Mouse (Mus musculus): ENCODE measurements around the gene Sept10. TPM values are rescaled to one million over a fixed set of nuclear protein-coding genes. Genes with fewer than 3 reads are reported as not detected.

Gene Sept10
- polyA plus RNA-seq (2014; fragmentation: Nextera tagmentation; extraction: Ambion mirVana): 12.8 and 17.1 TPM in 2 replicates

DNA sequence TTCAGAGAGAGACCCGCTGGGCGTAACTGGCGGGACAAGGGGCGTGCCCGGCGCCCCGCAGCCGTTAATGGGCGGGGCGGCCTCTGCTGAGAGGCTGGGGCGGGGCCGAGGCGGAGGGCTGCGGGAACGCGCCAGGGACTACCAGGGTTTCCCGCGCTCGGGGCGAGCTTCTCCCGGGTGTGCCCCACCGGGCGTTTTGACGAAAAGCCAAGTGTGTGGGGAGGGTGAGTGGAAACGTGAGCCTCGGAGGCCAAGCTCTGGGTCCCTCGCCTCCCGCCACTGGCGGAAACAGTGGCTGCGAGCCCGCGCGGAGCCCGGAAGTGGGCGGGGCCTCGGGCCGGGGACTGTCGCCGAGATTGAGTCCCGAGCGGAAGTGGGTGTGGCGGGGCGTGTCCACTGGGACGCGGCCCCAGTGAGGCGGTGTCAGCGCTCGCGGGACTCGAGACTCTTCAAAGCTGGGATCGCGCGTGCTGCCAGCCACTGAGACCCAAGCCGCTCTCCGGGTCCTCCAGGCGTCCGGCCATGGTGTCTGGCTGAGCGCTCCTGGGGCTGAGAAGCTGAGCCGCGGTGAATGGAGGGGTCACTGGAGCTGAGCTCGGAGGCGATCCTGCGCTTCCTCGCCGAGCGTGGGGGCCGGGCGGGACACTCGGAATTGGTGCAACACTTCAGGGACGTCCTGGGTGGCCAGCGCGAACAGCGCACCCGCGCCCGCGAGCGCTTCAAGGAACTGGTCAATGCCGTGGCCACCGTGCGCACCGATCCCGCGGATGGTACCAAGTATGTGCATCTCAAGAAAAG lies at the start of gene Sept10, which contains the start of gene Sowahc:
TSS of gene Sept10 (minus strand) at position 375 of the 798 bp plus-strand sequence.
TSS of gene Sowahc (plus strand) at position 481 of the 798 bp plus-strand sequence.
- Histone ChIP-seq H3K4me1 (ENCODE audit: control insufficient read depth, insufficient read depth, low read length) (peaks cover 14% of the 10 kb centered on the region), H3K4me3 (ENCODE audit: low read depth, low read length) (peak within 1 kb of the TSS; percentile 94), H3K9ac (replicated peaks; ENCODE audit: low read depth, low read length) (peak within 1 kb of the TSS; percentile 67), H3K36me3 (ENCODE audit: control insufficient read depth, insufficient read depth, low read length) (no peaks in the 10 kb centered on the region), H3K27ac (ENCODE audit: low read depth, low read length) (peak within 1 kb of the TSS; percentile 95), H3K4me2 (ENCODE audit: low read depth, low read length) (peak within 1 kb of the TSS; percentile 99), H3K27me3 (ENCODE audit: control insufficient read depth, insufficient read depth, low read length) (peaks cover 2% of the 10 kb centered on the region; the same call in 1 of the 2 replicates), H3K9me3 (ENCODE audit: control insufficient read depth, low read length) (no peaks in the 10 kb centered on the region)
- ATAC-seq (ENCODE audit: low read depth): peak; percentile 98
- WGBS: under 1% methylated on average over 77 of the region's 84 CpGs

- no peak overlapping the region for H3K9ac ChIP-seq (replicated peaks; ENCODE audit: low read depth, low read length)
- H3K27ac ChIP-seq (ENCODE audit: low read depth, low read length): no peak overlapping the region
- H3K9me3 ChIP-seq (ENCODE audit: control insufficient read depth, low read length): no peaks in the 10 kb centered on the region
- no peaks in the 10 kb centered on the region for H3K4me1 ChIP-seq (ENCODE audit: control insufficient read depth, insufficient read depth, low read length)
- H3K4me2 ChIP-seq (ENCODE audit: low read depth, low read length): no peak overlapping the region
- no peak for ATAC-seq (ENCODE audit: low read depth)
- H3K4me3 ChIP-seq (ENCODE audit: low read depth, low read length): no peak overlapping the region
- H3K36me3 ChIP-seq (ENCODE audit: control insufficient read depth, insufficient read depth, low read length): no peaks in the 10 kb centered on the region
- H3K27me3 ChIP-seq (ENCODE audit: control insufficient read depth, insufficient read depth, low read length): no peaks in the 10 kb centered on the region
- 30% methylated on average over 3 of the region's 3 CpGs for WGBS
Measured at GRCm38 (mm10) chr10:59268754-59269153, 47.1 kb upstream of the Sept10 start.

- Histone ChIP-seq H3K4me1 (ENCODE audit: control insufficient read depth, insufficient read depth, low read length) (no peaks in the 10 kb centered on the region), H3K27me3 (ENCODE audit: control insufficient read depth, insufficient read depth, low read length) (no peaks in the 10 kb centered on the region), H3K36me3 (ENCODE audit: control insufficient read depth, insufficient read depth, low read length) (no peaks in the 10 kb centered on the region), H3K27ac (ENCODE audit: low read depth, low read length) (no peak overlapping the region), H3K4me3 (ENCODE audit: low read depth, low read length) (no peak overlapping the region), H3K4me2 (ENCODE audit: low read depth, low read length) (no peak overlapping the region), H3K9me3 (ENCODE audit: control insufficient read depth, low read length) (no peaks in the 10 kb centered on the region), H3K9ac (replicated peaks; ENCODE audit: low read depth, low read length) (no peak overlapping the region)
- WGBS: 68% methylated on average over 4 of the region's 4 CpGs
- no peak for ATAC-seq (ENCODE audit: low read depth)
Measured at GRCm38 (mm10) chr10:59268109-59268508, 46.5 kb upstream of the Sept10 start.

GRCm38 (mm10) chr10:59267275-59267674 lies 45.6 kb upstream of the Sept10 start:
- Histone ChIP-seq H3K4me2 (ENCODE audit: low read depth, low read length) (no peak overlapping the region), H3K27me3 (ENCODE audit: control insufficient read depth, insufficient read depth, low read length) (no peaks in the 10 kb centered on the region), H3K9me3 (ENCODE audit: control insufficient read depth, low read length) (no peaks in the 10 kb centered on the region), H3K4me1 (ENCODE audit: control insufficient read depth, insufficient read depth, low read length) (no peaks in the 10 kb centered on the region), H3K36me3 (ENCODE audit: control insufficient read depth, insufficient read depth, low read length) (no peaks in the 10 kb centered on the region), H3K27ac (ENCODE audit: low read depth, low read length) (no peak overlapping the region), H3K4me3 (ENCODE audit: low read depth, low read length) (no peak overlapping the region), H3K9ac (replicated peaks; ENCODE audit: low read depth, low read length) (no peak overlapping the region)
- WGBS: 59% methylated on average over 2 of the region's 2 CpGs
- ATAC-seq (ENCODE audit: low read depth): no peak

DNA sequence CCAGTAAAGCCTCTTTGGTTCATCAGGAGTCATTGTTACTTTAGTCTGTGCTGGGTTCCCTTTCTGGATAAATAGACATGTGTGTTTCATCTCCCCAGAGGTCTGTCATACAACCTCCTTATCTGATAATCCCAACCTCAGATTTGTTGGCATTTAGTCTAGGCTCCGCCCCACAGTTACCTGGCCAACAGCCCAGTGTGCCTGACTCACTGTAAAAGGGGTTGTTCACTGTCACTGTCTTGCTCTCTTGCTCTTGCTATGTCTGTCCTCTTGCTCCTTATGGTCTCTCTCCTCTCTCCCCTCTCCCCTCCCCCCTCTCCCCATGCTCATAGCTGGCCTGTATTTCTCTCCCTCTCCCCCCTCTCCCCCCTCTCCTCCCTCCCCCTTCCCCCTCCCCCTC lies 44.5 kb upstream of the Sept10 start:
- Histone ChIP-seq H3K4me2 (ENCODE audit: low read depth, low read length) (no peak overlapping the region), H3K9ac (replicated peaks; ENCODE audit: low read depth, low read length) (no peak overlapping the region), H3K36me3 (ENCODE audit: control insufficient read depth, insufficient read depth, low read length) (no peaks in the 10 kb centered on the region), H3K27ac (ENCODE audit: low read depth, low read length) (no peak overlapping the region), H3K27me3 (ENCODE audit: control insufficient read depth, insufficient read depth, low read length) (no peaks in the 10 kb centered on the region), H3K9me3 (ENCODE audit: control insufficient read depth, low read length) (no peaks in the 10 kb centered on the region), H3K4me1 (ENCODE audit: control insufficient read depth, insufficient read depth, low read length) (no peaks in the 10 kb centered on the region), H3K4me3 (ENCODE audit: low read depth, low read length) (no peak overlapping the region)
- ATAC-seq (ENCODE audit: low read depth): no peak
- WGBS: 78% methylated on average over 1 of the region's 1 CpGs

- no peak overlapping the region for H3K9ac ChIP-seq (replicated peaks; ENCODE audit: low read depth, low read length)
- no peak overlapping the region for H3K4me3 ChIP-seq (ENCODE audit: low read depth, low read length)
- H3K4me1 ChIP-seq (ENCODE audit: control insufficient read depth, insufficient read depth, low read length): no peaks in the 10 kb centered on the region
- H3K27ac ChIP-seq (ENCODE audit: low read depth, low read length): no peak overlapping the region
- no peaks in the 10 kb centered on the region for H3K9me3 ChIP-seq (ENCODE audit: control insufficient read depth, low read length)
- no peaks in the 10 kb centered on the region for H3K27me3 ChIP-seq (ENCODE audit: control insufficient read depth, insufficient read depth, low read length)
- no peak for ATAC-seq (ENCODE audit: low read depth)
- WGBS: 70% methylated on average over 4 of the region's 4 CpGs
- no peak overlapping the region for H3K4me2 ChIP-seq (ENCODE audit: low read depth, low read length)
- no peaks in the 10 kb centered on the region for H3K36me3 ChIP-seq (ENCODE audit: control insufficient read depth, insufficient read depth, low read length)
Measured at GRCm38 (mm10) chr10:59265674-59266073, 44.0 kb upstream of the Sept10 start.

DNA sequence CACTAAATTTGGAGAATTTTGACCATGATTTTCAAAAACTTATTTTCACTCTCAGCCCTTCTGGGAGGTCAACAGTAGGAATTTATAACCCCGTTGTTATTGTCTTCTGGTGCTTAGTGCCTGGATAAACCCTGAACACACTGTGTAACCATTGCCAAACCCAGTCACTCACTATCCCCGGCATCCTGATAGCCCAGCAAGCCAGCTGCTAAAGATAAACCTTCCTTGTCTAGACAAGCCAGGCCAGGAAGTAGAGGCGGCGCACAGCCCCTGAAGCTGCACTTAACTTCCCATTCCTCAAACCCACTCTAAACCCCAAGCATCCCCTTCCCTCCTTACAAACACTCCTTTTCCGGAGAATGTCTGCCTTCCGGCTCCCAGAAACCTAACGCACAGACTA lies 43.4 kb upstream of the Sept10 start:
- Histone ChIP-seq H3K9me3 (ENCODE audit: control insufficient read depth, low read length) (no peaks in the 10 kb centered on the region), H3K4me3 (ENCODE audit: low read depth, low read length) (no peak overlapping the region), H3K9ac (replicated peaks; ENCODE audit: low read depth, low read length) (no peak overlapping the region), H3K4me2 (ENCODE audit: low read depth, low read length) (no peak overlapping the region), H3K27me3 (ENCODE audit: control insufficient read depth, insufficient read depth, low read length) (no peaks in the 10 kb centered on the region), H3K27ac (ENCODE audit: low read depth, low read length) (no peak overlapping the region), H3K4me1 (ENCODE audit: control insufficient read depth, insufficient read depth, low read length) (no peaks in the 10 kb centered on the region), H3K36me3 (ENCODE audit: control insufficient read depth, insufficient read depth, low read length) (no peaks in the 10 kb centered on the region)
- 81% methylated on average over 7 of the region's 7 CpGs for WGBS
- no peak for ATAC-seq (ENCODE audit: low read depth)

GRCm38 (mm10) chr10:59262979-59263378 lies 41.3 kb upstream of the Sept10 start:
- WGBS: 26% methylated on average over 7 of the region's 7 CpGs
- no peak overlapping the region for H3K9ac ChIP-seq (replicated peaks; ENCODE audit: low read depth, low read length)
- H3K4me2 ChIP-seq (ENCODE audit: low read depth, low read length): no peak overlapping the region
- no peaks in the 10 kb centered on the region for H3K27me3 ChIP-seq (ENCODE audit: control insufficient read depth, insufficient read depth, low read length)
- no peaks in the 10 kb centered on the region for H3K36me3 ChIP-seq (ENCODE audit: control insufficient read depth, insufficient read depth, low read length)
- H3K9me3 ChIP-seq (ENCODE audit: control insufficient read depth, low read length): no peaks in the 10 kb centered on the region
- no peak for ATAC-seq (ENCODE audit: low read depth)
- H3K4me3 ChIP-seq (ENCODE audit: low read depth, low read length): no peak overlapping the region
- no peaks in the 10 kb centered on the region for H3K4me1 ChIP-seq (ENCODE audit: control insufficient read depth, insufficient read depth, low read length)
- no peak overlapping the region for H3K27ac ChIP-seq (ENCODE audit: low read depth, low read length)

DNA sequence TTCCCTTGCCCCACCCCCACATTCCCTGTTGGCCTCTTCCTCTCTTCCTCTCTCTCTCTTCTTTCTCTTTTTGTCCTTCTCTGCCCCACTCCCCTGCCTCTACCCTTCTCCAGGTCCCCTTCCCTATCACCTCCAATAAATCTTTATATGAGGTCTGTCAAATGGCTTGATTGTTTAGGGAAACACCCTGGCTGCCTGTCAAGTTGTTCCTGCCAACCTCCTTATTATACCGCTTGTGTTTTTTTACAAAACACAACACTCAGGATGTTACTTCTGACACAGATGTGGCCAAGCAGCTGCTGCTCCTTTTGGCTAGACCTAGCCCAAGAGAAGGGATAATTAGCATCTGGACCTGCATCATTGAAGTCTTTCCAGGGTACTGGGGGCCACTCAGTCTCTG lies 40.4 kb upstream of the Sept10 start:
- Histone ChIP-seq H3K27ac (ENCODE audit: low read depth, low read length) (no peak overlapping the region), H3K9me3 (ENCODE audit: control insufficient read depth, low read length) (no peaks in the 10 kb centered on the region), H3K36me3 (ENCODE audit: control insufficient read depth, insufficient read depth, low read length) (no peaks in the 10 kb centered on the region), H3K4me1 (ENCODE audit: control insufficient read depth, insufficient read depth, low read length) (no peaks in the 10 kb centered on the region), H3K27me3 (ENCODE audit: control insufficient read depth, insufficient read depth, low read length) (no peaks in the 10 kb centered on the region), H3K4me2 (ENCODE audit: low read depth, low read length) (no peak overlapping the region), H3K9ac (replicated peaks; ENCODE audit: low read depth, low read length) (no peak overlapping the region), H3K4me3 (ENCODE audit: low read depth, low read length) (no peak overlapping the region)
- 59% methylated on average over 1 of the region's 1 CpGs for WGBS
- ATAC-seq (ENCODE audit: low read depth): no peak
